Comparison of ENCODE assay signal across 12 mouse cellular contexts in genomic region chr2:174599071-174599635, GRCm38 (mm10). TPM values are rescaled to one million over a fixed set of nuclear protein-coding genes. Genes with fewer than 3 reads are reported as not detected.
DNase-seq lines count a peak whose midpoint lies in the region; ATAC-seq and TF ChIP-seq lines count a peak whose summit lies in the region.
"Had no signal": no experiment of that assay in that cellular context is flagged by ENCODE, and none has a peak within 500 bp of the region (broad histone marks: within the 10 kb centered on the region; RNA-seq: fewer than 3 reads in every experiment).

No protein-coding gene starts in this region.

- DNase-seq in heart, postnatal 25 days (ENCODE audit: low spot score): no peak
- peak; percentile 17 for DNase-seq in layer of hippocampus, adult 9-11 months
- no peak for DNase-seq in layer of hippocampus, postnatal 25 days (ENCODE audit: extremely low spot score in 1 of 2, low spot score in 1 of 2)
- no peak for DNase-seq in neural tube, embryonic 10.5 days (ENCODE audit: extremely low spot score, low spot score)
- no peak for DNase-seq in midbrain, embryonic 10.5 days (ENCODE audit: low spot score)
- DNase-seq: cerebellum, adult 11-12 months had no signal

- peaks cover 16 to 17% of the 10 kb centered on the region in 2 experiments for H3K4me1 ChIP-seq in heart, embryonic 14.5 days (ENCODE audit: control insufficient read depth in 2 of 2, insufficient read depth in 2 of 2, low read length in 2 of 2)
- H3K4me1 ChIP-seq in E14TG2a.4 (replicated peaks; ENCODE audit: low read depth, low read length): peaks cover 5% of the 10 kb centered on the region
- H3K4me1 ChIP-seq in embryonic facial prominence, embryonic 13.5 days: peaks cover 17% of the 10 kb centered on the region
- H3K4me1 ChIP-seq in midbrain, embryonic 10.5 days: no peaks in the 10 kb centered on the region

- no peak overlapping the region for H3K4me2 ChIP-seq in heart, embryonic 14.5 days (ENCODE audit: low read length)
- H3K4me2 ChIP-seq in embryonic facial prominence, embryonic 13.5 days: 0 out of 2 replicates have a peak overlapping the region, but pooled peaks have one; percentile 19
- H3K4me2 ChIP-seq: liver, embryonic 15.5 days; midbrain, embryonic 12.5 days had no signal

- ATAC-seq in heart, embryonic 14.5 days (ENCODE audit: insufficient number of reproducible peaks, insufficient read depth, low FRiP score, low read depth): no peak
- 0 out of 2 replicates have a peak, but pooled peaks have one; percentile 41 for ATAC-seq in embryonic facial prominence, embryonic 13.5 days (ENCODE audit: insufficient number of reproducible peaks, insufficient read depth, low FRiP score, low TSS enrichment, low read depth)

- intact Hi-C loops in heart, postnatal 25 days (cut with DNase I): no loop called here

- WGBS in heart, embryonic 14.5 days: 72% methylated on average over 9 of the region's 9 CpGs
- 37% methylated on average over 9 of the region's 9 CpGs for WGBS in embryonic facial prominence, embryonic 13.5 days
- 88% methylated on average over 9 of the region's 9 CpGs for WGBS in midbrain, embryonic 10.5 days

- no peak overlapping the region for H3K9ac ChIP-seq in heart, embryonic 14.5 days (ENCODE audit: low read length)
- no peak overlapping the region for H3K9ac ChIP-seq in embryonic facial prominence, embryonic 13.5 days
- H3K9ac ChIP-seq: liver, embryonic 15.5 days; midbrain, embryonic 12.5 days had no signal

- H3K27me3 ChIP-seq in heart, embryonic 14.5 days (ENCODE audit: control insufficient read depth, insufficient read depth, low read length): no peaks in the 10 kb centered on the region
- H3K27me3 ChIP-seq in E14TG2a.4 (ENCODE audit: insufficient read depth, low read length): peaks cover 14% of the 10 kb centered on the region; the same call in 1 of the 2 replicates
- no peaks in the 10 kb centered on the region for H3K27me3 ChIP-seq in embryonic facial prominence, embryonic 13.5 days
- no peaks in the 10 kb centered on the region for H3K27me3 ChIP-seq in midbrain, embryonic 10.5 days (ENCODE audit: low read depth, poor library complexity, severe bottlenecking)
- H3K27me3 ChIP-seq: liver, embryonic 15.5 days; midbrain, embryonic 12.5 days had no signal

- no peaks in the 10 kb centered on the region for H3K36me3 ChIP-seq in heart, embryonic 14.5 days (ENCODE audit: control insufficient read depth, insufficient read depth, low read length)
- H3K36me3 ChIP-seq in E14TG2a.4 (ENCODE audit: insufficient read depth, low read length): no peaks in the 10 kb centered on the region
- no peaks in the 10 kb centered on the region for H3K36me3 ChIP-seq in embryonic facial prominence, embryonic 13.5 days
- no peaks in the 10 kb centered on the region for H3K36me3 ChIP-seq in midbrain, embryonic 10.5 days
- H3K36me3 ChIP-seq: liver, embryonic 15.5 days; midbrain, embryonic 12.5 days had no signal

- no peaks in the 10 kb centered on the region for H3K9me3 ChIP-seq in heart, embryonic 14.5 days (ENCODE audit: control insufficient read depth, low read length)
- H3K9me3 ChIP-seq in E14TG2a.4 (ENCODE audit: low read length): no peaks in the 10 kb centered on the region
- H3K9me3 ChIP-seq in embryonic facial prominence, embryonic 13.5 days: no peaks in the 10 kb centered on the region
- H3K9me3 ChIP-seq in midbrain, embryonic 10.5 days (replicated peaks): no peaks in the 10 kb centered on the region
- H3K9me3 ChIP-seq: liver, embryonic 15.5 days; midbrain, embryonic 12.5 days had no signal

- no peak for TF ChIP-seq CTCF in E14TG2a.4 (conservative IDR thresholded peaks at IDR 0.05; ENCODE audit: low read length)

- H3K27ac ChIP-seq in heart, embryonic 14.5 days (replicated peaks in 1 of 2; ENCODE audit: control insufficient read depth in 1 of 2, insufficient read depth in 1 of 2, low read depth in 2 of 2, low read length in 2 of 2): peak overlapping the region; percentile 27 to 58
- peak overlapping the region; percentile 52 for H3K27ac ChIP-seq in embryonic facial prominence, embryonic 13.5 days
- no peak overlapping the region for H3K27ac ChIP-seq in midbrain, embryonic 10.5 days (replicated peaks)
- H3K27ac ChIP-seq: liver, embryonic 15.5 days; midbrain, embryonic 12.5 days had no signal

- H3K4me3 ChIP-seq in heart, embryonic 14.5 days (ENCODE audit: control insufficient read depth in 1 of 2, insufficient read depth in 1 of 2, low read depth in 1 of 2, low read length in 2 of 2): no peak overlapping the region
- H3K4me3 ChIP-seq in E14TG2a.4 (replicated peaks; ENCODE audit: low read length): peak overlapping the region; percentile 43; the same call in 1 of the 2 replicates
- no peak overlapping the region for H3K4me3 ChIP-seq in embryonic facial prominence, embryonic 13.5 days
- H3K4me3 ChIP-seq in midbrain, embryonic 10.5 days: no peak overlapping the region
- H3K4me3 ChIP-seq: liver, embryonic 15.5 days; midbrain, embryonic 12.5 days had no signal

RNA-seq across cellular contexts. Expression of gene Zfp831, which starts 44.2 kb away (rescaled TPM):
- 0.01 TPM in 1 of 2 replicates, not detected in the other for polyA plus RNA-seq in heart, embryonic 14.5 days (2014; fragmentation: Nextera tagmentation; extraction: Ambion mirVana)
- under 1 TPM; 0.08 TPM for total RNA-seq in heart, postnatal 25 days (2021)
- 10 to 100 TPM; 18.8 to 20.0 TPM for total RNA-seq in layer of hippocampus, postnatal 25 days (2021)
- 0.07 TPM in 1 of 2 replicates, not detected in the other for polyA plus RNA-seq in embryonic facial prominence, embryonic 13.5 days (2015; fragmentation: Nextera tagmentation; extraction: Ambion mirVana)
- polyA plus RNA-seq in midbrain, embryonic 10.5 days (2016; fragmentation: Nextera tagmentation; extraction: Ambion mirVana): not detected in 2 replicates
- polyA plus RNA-seq: neural tube, embryonic 14.5 days had no signal
